Mouse (Mus musculus): ENCODE measurements at regions not wholly inside any gene's neighbourhood (a gene's known extent, or its start where the extent isn't known, plus 50 kb on each side); places are given as distances from the start of the nearest gene placed in this dataset.

DNA sequence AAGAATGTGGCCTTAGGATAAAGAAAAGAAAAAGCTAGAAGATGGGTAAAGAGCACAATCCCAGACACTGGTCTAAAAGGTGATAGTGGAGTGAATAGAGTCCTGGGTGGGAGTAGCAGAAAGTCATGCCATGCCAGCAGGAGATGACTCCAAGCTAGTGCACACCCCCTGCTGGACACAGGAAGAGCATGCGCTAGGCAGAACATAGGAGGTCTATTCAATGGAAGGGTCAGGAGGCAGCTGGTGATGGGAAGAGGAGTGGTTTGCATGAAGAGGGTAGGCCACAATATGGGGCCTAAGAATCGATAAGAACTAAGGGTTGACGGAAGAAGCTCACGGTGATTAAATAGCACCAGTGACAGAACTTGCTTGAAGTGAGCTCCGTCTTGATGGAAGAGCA, 119.3 kb upstream of the Zfp746 start:
- TF ChIP-seq CTCF (conservative IDR thresholded peaks at IDR 0.05 in 1 of 2, IDR thresholded peaks at IDR 0.05 in 1 of 2; ENCODE audit: low read depth in 2 of 2, low read length in 2 of 2) (peak; percentile 15 to 70; a peak in 3 of 4 replicates), UBTF (IDR thresholded peaks at IDR 0.05; ENCODE audit: low read depth, low read length) (no peak), EP300 (IDR thresholded peaks at IDR 0.05; ENCODE audit: low read length) (no peak), TCF12 (IDR thresholded peaks at IDR 0.05; ENCODE audit: low read depth, low read length) (no peak), RCOR1 (conservative IDR thresholded peaks at IDR 0.05; ENCODE audit: low read depth, low read length) (no peak), MXI1 (IDR thresholded peaks at IDR 0.05; ENCODE audit: low read depth, low read length) (no peak), NRF1 (IDR thresholded peaks at IDR 0.05; ENCODE audit: low read depth, low read length) (no peak), PAX5 (IDR thresholded peaks at IDR 0.05; ENCODE audit: low read length) (no peak), BHLHE40 (IDR thresholded peaks at IDR 0.05; ENCODE audit: low read depth, low read length) (no peak), USF1 (IDR thresholded peaks at IDR 0.05; ENCODE audit: low read depth, low read length) (no peak), SIN3A (IDR thresholded peaks at IDR 0.05; ENCODE audit: low read length) (no peak), MEF2A (IDR thresholded peaks at IDR 0.05; ENCODE audit: borderline replicate concordance, low read depth, low read length) (no peak)

Data from CH12.LX (cell line).